ENCODE assay signal across 8 mouse cellular contexts in the genomic region with DNA sequence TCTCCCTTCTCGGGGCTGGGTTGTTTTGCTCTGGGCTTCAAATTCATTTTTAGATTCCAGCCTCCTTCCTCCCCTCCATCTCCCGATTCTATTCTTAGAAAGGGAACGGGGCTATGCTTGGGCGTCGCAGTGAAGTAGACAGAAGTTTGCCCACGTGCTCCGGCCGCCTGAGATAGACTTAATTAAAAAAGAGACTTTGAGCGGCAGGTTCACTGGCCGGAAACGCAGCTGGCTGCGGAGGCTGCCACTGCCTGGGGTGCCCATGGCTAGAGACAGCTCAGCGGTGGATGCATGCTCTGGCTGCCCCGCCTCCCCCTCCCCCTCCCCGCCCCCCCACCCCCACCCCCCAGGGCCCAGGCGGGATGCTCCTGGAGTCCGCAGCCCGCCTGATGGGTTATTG. TPM values are rescaled to one million over a fixed set of nuclear protein-coding genes. Genes with fewer than 3 reads are reported as not detected.
DNase-seq lines count a peak whose midpoint lies in the region; ATAC-seq and TF ChIP-seq lines count a peak whose summit lies in the region.

No protein-coding gene starts in this region.

- no peak overlapping the region for H3K4me3 ChIP-seq in hindbrain, postnatal 0 days (ENCODE audit: low read length)
- no peak overlapping the region for H3K4me3 ChIP-seq in left cerebral cortex, adult 2 months
- H3K4me3 ChIP-seq in midbrain, embryonic 15.5 days = no peak overlapping the region
- no peak overlapping the region for H3K4me3 ChIP-seq in stomach, embryonic 16.5 days (replicated peaks; ENCODE audit: low read length)

- intact Hi-C loops in gastrocnemius, postnatal 14 days (cut with DNase I; ENCODE audit: low total_unique reads) = no loop called here
- intact Hi-C loops in left cerebral cortex, adult 2 months (cut with DNase I) = loop anchor here (1.0 to 5.0 kb wide), 4 partner anchors 31 to 145 kb away; partner anchors contain the start of gene Pmepa1

- H3K9ac ChIP-seq in hindbrain, postnatal 0 days (replicated peaks; ENCODE audit: low read length) = no peak overlapping the region
- H3K9ac ChIP-seq in midbrain, embryonic 15.5 days = no peak overlapping the region
- H3K9ac ChIP-seq in stomach, embryonic 16.5 days (ENCODE audit: low read length) = 0 out of 2 replicates have a peak overlapping the region, but pooled peaks have one; percentile 22

- peak; percentile 76 for ATAC-seq in hindbrain, postnatal 0 days
- ATAC-seq in midbrain, embryonic 15.5 days (replicated peaks) = peak; percentile 86
- peak; percentile 50; the same call in 1 of the 2 replicates for ATAC-seq in stomach, embryonic 16.5 days (ENCODE audit: insufficient read depth, low FRiP score)

- no peak for TF ChIP-seq CTCF in hindbrain, postnatal 0 days (IDR thresholded peaks at IDR 0.05; ENCODE audit: low read depth)
- TF ChIP-seq CTCF in left cerebral cortex, adult 2 months (IDR thresholded peaks at IDR 0.05) = no peak

- peaks cover 5% of the 10 kb centered on the region for H3K4me1 ChIP-seq in hindbrain, postnatal 0 days (ENCODE audit: insufficient read depth, low read length)
- H3K4me1 ChIP-seq in midbrain, embryonic 15.5 days = peaks cover 15% of the 10 kb centered on the region
- peaks cover 4% of the 10 kb centered on the region; the same call in 1 of the 2 replicates for H3K4me1 ChIP-seq in stomach, embryonic 16.5 days (ENCODE audit: control insufficient read depth, insufficient read depth, low read length)

- H3K27me3 ChIP-seq in hindbrain, postnatal 0 days (ENCODE audit: insufficient read depth, low read length) = no peaks in the 10 kb centered on the region
- H3K27me3 ChIP-seq in midbrain, embryonic 15.5 days (replicated peaks) = no peaks in the 10 kb centered on the region
- no peaks in the 10 kb centered on the region for H3K27me3 ChIP-seq in stomach, embryonic 16.5 days (ENCODE audit: control insufficient read depth, insufficient read depth, low read length)

- H3K36me3 ChIP-seq in hindbrain, postnatal 0 days (ENCODE audit: insufficient read depth, low read length) = no peaks in the 10 kb centered on the region
- H3K36me3 ChIP-seq in midbrain, embryonic 15.5 days (replicated peaks) = no peaks in the 10 kb centered on the region
- no peaks in the 10 kb centered on the region for H3K36me3 ChIP-seq in stomach, embryonic 16.5 days (ENCODE audit: control insufficient read depth, insufficient read depth, low read length)

- WGBS in hindbrain, postnatal 0 days = 0% methylated on average over 18 of the region's 18 CpGs
- 2% methylated on average over 17 of the region's 18 CpGs for WGBS in midbrain, embryonic 15.5 days
- 1% methylated on average over 16 of the region's 18 CpGs for WGBS in stomach, embryonic 16.5 days

- H3K9me3 ChIP-seq in hindbrain, postnatal 0 days (ENCODE audit: low read length) = no peaks in the 10 kb centered on the region
- no peaks in the 10 kb centered on the region for H3K9me3 ChIP-seq in midbrain, embryonic 15.5 days
- no peaks in the 10 kb centered on the region for H3K9me3 ChIP-seq in stomach, embryonic 16.5 days (replicated peaks; ENCODE audit: control insufficient read depth, low read length)

- H3K4me2 ChIP-seq in hindbrain, postnatal 0 days (ENCODE audit: low read depth, low read length) = peak overlapping the region; percentile 45
- H3K4me2 ChIP-seq in midbrain, embryonic 15.5 days = peak overlapping the region; percentile 45
- peak overlapping the region; percentile 32 for H3K4me2 ChIP-seq in stomach, embryonic 16.5 days (ENCODE audit: low read depth, low read length)

- peak; percentile 57 for DNase-seq in CD4-positive, CD25-positive, alpha-beta regulatory T cell, adult 2 months (ENCODE audit: low read depth, low spot score)
- peak; percentile 64 for DNase-seq in embryo, embryonic 10 days (ENCODE audit: low spot score)
- DNase-seq in gastrocnemius, postnatal 14 days = peak; percentile 33
- peak; percentile 75 for DNase-seq in hindbrain, postnatal 0 days (ENCODE audit: low spot score)
- peak; percentile 59 to 62 for DNase-seq in left cerebral cortex, adult 2 months (ENCODE audit: extremely low spot score in 1 of 2, low spot score in 2 of 2)
- no peak for DNase-seq in cerebellum, adult 18-20 months

- H3K27ac ChIP-seq in hindbrain, postnatal 0 days = no peak overlapping the region
- H3K27ac ChIP-seq in left cerebral cortex, adult 2 months = no peak overlapping the region
- H3K27ac ChIP-seq in midbrain, embryonic 15.5 days = peak overlapping the region; percentile 36; the same call in 1 of the 2 replicates
- H3K27ac ChIP-seq in stomach, embryonic 16.5 days (ENCODE audit: low read length) = no peak overlapping the region

RNA-seq across cellular contexts. Expression of gene Pmepa1, which starts 31.2 kb away (rescaled TPM):
- 10 to 100 TPM; 11.1 to 12.1 TPM for total RNA-seq in gastrocnemius, postnatal 14 days (2021)
- total RNA-seq in hindbrain, postnatal 0 days (2014; rRNA removed) = 7.7 and 16.0 TPM in 2 replicates
- 2.6 and 3.0 TPM in 2 replicates for polyA plus RNA-seq in hindbrain, postnatal 0 days (2015; fragmentation: Nextera tagmentation; extraction: Ambion mirVana)
- 10 to 100 TPM; 53.4 to 58.5 TPM for total RNA-seq in left cerebral cortex, adult 2 months (2021)
- polyA plus RNA-seq in midbrain, embryonic 15.5 days (2015; fragmentation: Nextera tagmentation; extraction: Ambion mirVana) = 4.1 and 4.6 TPM in 2 replicates
- polyA plus RNA-seq in stomach, embryonic 16.5 days (2015; fragmentation: Nextera tagmentation; extraction: Ambion mirVana) = 7.2 and 7.4 TPM in 2 replicates

Comparison
In these comparisons a context has a peak if more than half of its experiments do, and no peak if none do; other contexts are left out.
1. DNase-seq: peak in CD4-positive, CD25-positive, alpha-beta regulatory T cell, adult 2 months (single experiment), embryo, embryonic 10 days (single experiment), gastrocnemius, postnatal 14 days (single experiment), hindbrain, postnatal 0 days (single experiment) and left cerebral cortex, adult 2 months (2 of 2); none in cerebellum, adult 18-20 months (0 of 2).
2. Peak in every context shown above with its lines, with median percentiles within 50 percentile points of each other: ATAC-seq and H3K4me2 ChIP-seq.